Mouse (Mus musculus): ENCODE measurements around the gene Fam219a. TPM values are rescaled to one million over a fixed set of nuclear protein-coding genes. Genes with fewer than 3 reads are reported as not detected.
A peak's percentile ranks its signal among the peaks of the same experiment; 100 is the strongest.

Fam219a gene
- polyA plus RNA-seq, 1 experiment: 1.7 TPM

DNA sequence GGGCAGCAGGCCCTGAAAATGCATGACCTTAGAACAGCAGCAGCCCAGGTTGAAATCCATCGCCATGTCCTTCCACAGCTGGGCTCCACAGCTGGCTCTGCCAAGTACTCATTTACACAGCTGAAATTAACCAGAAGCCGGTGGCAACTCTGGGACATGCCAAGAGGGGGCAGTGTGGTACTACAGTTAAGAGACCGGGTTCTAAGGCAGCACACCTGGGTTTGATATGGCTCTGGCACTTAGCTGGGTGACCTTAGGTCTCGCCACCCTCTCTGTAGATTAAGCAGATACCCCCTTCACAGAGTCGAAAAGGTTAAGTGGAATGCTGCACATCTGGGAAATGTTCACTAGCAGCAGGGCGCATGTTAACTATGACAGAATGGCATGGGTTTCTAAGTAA lies 16.8 kb downstream of the Fam219a start:
- TF ChIP-seq CTCF (IDR thresholded peaks at IDR 0.05; ENCODE audit: control insufficient read depth, insufficient read depth, insufficient read length): peak; percentile 50
- TF ChIP-seq MYOD1 (IDR thresholded peaks at IDR 0.05; ENCODE audit: control insufficient read depth, insufficient read length, low read depth): no peak
- Histone ChIP-seq H3K36me3 (ENCODE audit: control insufficient read depth, insufficient read depth) (no peaks in the 10 kb centered on the region), H3K79me3 (ENCODE audit: low read depth) (no peaks in the 10 kb centered on the region), H3K4me3 (ENCODE audit: insufficient read depth, poor library complexity, severe bottlenecking) (no peak overlapping the region), H3K27me3 (ENCODE audit: control insufficient read depth, insufficient read depth, insufficient read length) (no peaks in the 10 kb centered on the region), H3ac (ENCODE audit: control insufficient read depth, insufficient read length, low read depth) (no peak overlapping the region), H3K79me2 (ENCODE audit: control insufficient read depth, insufficient read depth) (no peaks in the 10 kb centered on the region)

DNA sequence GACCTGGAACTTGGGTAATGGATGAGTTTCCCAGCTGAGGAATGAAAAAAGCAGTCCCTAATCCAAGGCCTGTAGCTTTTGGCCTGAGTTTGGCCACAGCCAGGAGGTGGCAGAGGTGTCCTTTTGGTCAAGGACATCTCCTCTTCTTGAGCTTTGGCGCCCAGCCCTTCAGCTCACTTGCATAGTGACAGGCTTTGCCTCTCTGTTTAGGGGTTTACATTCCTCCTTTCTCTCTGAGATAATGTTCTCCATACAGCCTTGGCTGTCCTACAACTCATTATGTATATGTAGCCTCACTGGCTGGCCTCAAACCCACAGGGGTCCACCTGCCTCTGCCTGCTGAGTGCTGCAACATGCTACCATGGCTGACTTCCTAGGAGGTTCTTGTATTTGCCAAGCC lies 22.3 kb downstream of the Fam219a start:
- TF ChIP-seq USF1 (IDR thresholded peaks at IDR 0.05; ENCODE audit: low read depth) (no peak), MAX (IDR thresholded peaks at IDR 0.05) (no peak), FOSL1 (IDR thresholded peaks at IDR 0.05; ENCODE audit: insufficient read depth, low read length, poor library complexity, severe bottlenecking) (no peak), MYOD1 (IDR thresholded peaks at IDR 0.05; ENCODE audit: control insufficient read depth, insufficient read length, low read depth) (no peak), MYOG (IDR thresholded peaks at IDR 0.05; ENCODE audit: control insufficient read depth, extremely low read depth, insufficient read length) (no peak), CEBPB (IDR thresholded peaks at IDR 0.05; ENCODE audit: low read depth) (no peak), CTCF (IDR thresholded peaks at IDR 0.05; ENCODE audit: control insufficient read depth, insufficient read depth, insufficient read length) (no peak)
- Histone ChIP-seq H3ac (ENCODE audit: control insufficient read depth, insufficient read length, low read depth) (no peak overlapping the region), H3K27me3 (ENCODE audit: control insufficient read depth, insufficient read depth, insufficient read length) (no peaks in the 10 kb centered on the region), H3K4me3 (ENCODE audit: insufficient read depth, poor library complexity, severe bottlenecking) (no peak overlapping the region), H3K79me3 (ENCODE audit: low read depth) (no peaks in the 10 kb centered on the region), H3K79me2 (ENCODE audit: control insufficient read depth, insufficient read depth) (no peaks in the 10 kb centered on the region), H3K36me3 (ENCODE audit: control insufficient read depth, insufficient read depth) (no peaks in the 10 kb centered on the region)

DNA sequence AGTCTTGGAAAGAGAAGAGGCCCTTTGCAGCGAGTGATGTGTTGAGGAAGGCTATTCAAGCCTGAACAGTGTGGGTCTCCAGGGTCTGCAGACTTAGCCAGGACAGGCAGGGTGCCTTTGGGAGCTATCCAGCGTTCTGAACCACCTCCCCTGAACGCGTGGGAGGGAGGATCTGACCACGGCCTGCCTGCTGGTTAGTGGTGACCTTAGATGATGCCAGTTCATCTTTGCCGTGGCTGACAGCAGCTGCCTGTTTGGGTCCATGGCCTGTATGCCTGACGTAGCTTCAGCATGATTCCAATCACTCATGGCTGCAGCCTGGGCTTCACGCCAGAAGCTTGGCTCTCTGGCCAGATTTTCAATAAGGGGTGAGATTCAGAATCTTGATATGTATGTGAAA lies 23.4 kb downstream of the Fam219a start:
- no peak overlapping the region for H3ac ChIP-seq (ENCODE audit: control insufficient read depth, insufficient read length, low read depth)

GRCm38 (mm10) chr4:41542136-41542535 lies 27.2 kb downstream of the Fam219a start:
- H3K4me3 ChIP-seq (ENCODE audit: insufficient read depth, poor library complexity, severe bottlenecking): no peak overlapping the region
- no peaks in the 10 kb centered on the region for H3K79me3 ChIP-seq (ENCODE audit: low read depth)
- no peaks in the 10 kb centered on the region for H3K36me3 ChIP-seq (ENCODE audit: control insufficient read depth, insufficient read depth)
- H3K27me3 ChIP-seq (ENCODE audit: control insufficient read depth, insufficient read depth, insufficient read length): no peaks in the 10 kb centered on the region
- TF ChIP-seq MYOD1 (IDR thresholded peaks at IDR 0.05; ENCODE audit: control insufficient read depth, insufficient read length, low read depth) (no peak), MAX (IDR thresholded peaks at IDR 0.05) (no peak), USF1 (IDR thresholded peaks at IDR 0.05; ENCODE audit: low read depth) (no peak), MYOG (IDR thresholded peaks at IDR 0.05; ENCODE audit: control insufficient read depth, extremely low read depth, insufficient read length) (no peak), CTCF (IDR thresholded peaks at IDR 0.05; ENCODE audit: control insufficient read depth, insufficient read depth, insufficient read length) (no peak), FOSL1 (IDR thresholded peaks at IDR 0.05; ENCODE audit: insufficient read depth, low read length, poor library complexity, severe bottlenecking) (no peak), CEBPB (IDR thresholded peaks at IDR 0.05; ENCODE audit: low read depth) (no peak)
- H3ac ChIP-seq (ENCODE audit: control insufficient read depth, insufficient read length, low read depth): no peak overlapping the region
- H3K79me2 ChIP-seq (ENCODE audit: control insufficient read depth, insufficient read depth): no peaks in the 10 kb centered on the region

More for the DNA sequence above, 23.4 kb downstream of the Fam219a start:
- Histone ChIP-seq H3K27me3 (ENCODE audit: control insufficient read depth, insufficient read depth, insufficient read length) (no peaks in the 10 kb centered on the region), H3K79me2 (ENCODE audit: control insufficient read depth, insufficient read depth) (no peaks in the 10 kb centered on the region), H3K36me3 (ENCODE audit: control insufficient read depth, insufficient read depth) (no peaks in the 10 kb centered on the region), H3K79me3 (ENCODE audit: low read depth) (no peaks in the 10 kb centered on the region), H3K4me3 (ENCODE audit: insufficient read depth, poor library complexity, severe bottlenecking) (no peak overlapping the region)
- TF ChIP-seq CTCF (IDR thresholded peaks at IDR 0.05; ENCODE audit: control insufficient read depth, insufficient read depth, insufficient read length): no peak

- H3K79me3 ChIP-seq (ENCODE audit: low read depth): no peaks in the 10 kb centered on the region
- H3K4me3 ChIP-seq (ENCODE audit: insufficient read depth, poor library complexity, severe bottlenecking): no peak overlapping the region
- H3K79me2 ChIP-seq (ENCODE audit: control insufficient read depth, insufficient read depth): no peaks in the 10 kb centered on the region
- H3K27me3 ChIP-seq (ENCODE audit: control insufficient read depth, insufficient read depth, insufficient read length): peaks cover 8% of the 10 kb centered on the region
- H3ac ChIP-seq (ENCODE audit: control insufficient read depth, insufficient read length, low read depth): no peak overlapping the region
- H3K36me3 ChIP-seq (ENCODE audit: control insufficient read depth, insufficient read depth): no peaks in the 10 kb centered on the region
- TF ChIP-seq CTCF (IDR thresholded peaks at IDR 0.05; ENCODE audit: control insufficient read depth, insufficient read depth, insufficient read length) (no peak), MYOG (IDR thresholded peaks at IDR 0.05; ENCODE audit: control insufficient read depth, extremely low read depth, insufficient read length) (no peak), MYOD1 (IDR thresholded peaks at IDR 0.05; ENCODE audit: control insufficient read depth, insufficient read length, low read depth) (no peak), USF1 (IDR thresholded peaks at IDR 0.05; ENCODE audit: low read depth) (no peak)
Measured at GRCm38 (mm10) chr4:41534866-41535265, 34.5 kb downstream of the Fam219a start.

DNA sequence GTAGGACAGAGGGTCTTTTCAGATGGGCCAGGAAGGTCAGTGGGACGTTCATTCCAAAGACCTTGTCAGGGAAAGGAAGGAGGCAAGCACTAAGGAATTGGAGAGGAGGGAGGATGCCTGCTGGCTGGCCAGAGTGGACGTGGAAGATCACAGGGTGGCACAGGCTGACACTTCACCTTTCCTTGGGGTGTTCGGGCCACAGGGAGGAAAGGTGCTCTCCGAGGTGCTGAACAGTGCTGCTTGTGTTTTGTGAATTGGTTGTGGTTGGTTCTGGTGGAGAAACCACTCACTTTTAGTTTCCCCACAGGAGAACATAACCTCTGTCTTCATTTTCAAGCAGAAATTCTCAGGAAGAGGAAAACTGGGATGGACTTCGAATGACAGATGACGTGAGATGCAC lies 36.9 kb downstream of the Fam219a start:
- H3ac ChIP-seq (ENCODE audit: control insufficient read depth, insufficient read length, low read depth): no peak overlapping the region
- H3K36me3 ChIP-seq (ENCODE audit: control insufficient read depth, insufficient read depth): no peaks in the 10 kb centered on the region
- H3K27me3 ChIP-seq (ENCODE audit: control insufficient read depth, insufficient read depth, insufficient read length): peaks cover 8% of the 10 kb centered on the region
- H3K79me3 ChIP-seq (ENCODE audit: low read depth): no peaks in the 10 kb centered on the region
- TF ChIP-seq MAX (IDR thresholded peaks at IDR 0.05) (no peak), CTCF (IDR thresholded peaks at IDR 0.05; ENCODE audit: control insufficient read depth, insufficient read depth, insufficient read length) (no peak), FOSL1 (IDR thresholded peaks at IDR 0.05; ENCODE audit: insufficient read depth, low read length, poor library complexity, severe bottlenecking) (no peak), MYOG (IDR thresholded peaks at IDR 0.05; ENCODE audit: control insufficient read depth, extremely low read depth, insufficient read length) (no peak), USF1 (IDR thresholded peaks at IDR 0.05; ENCODE audit: low read depth) (no peak), MYOD1 (IDR thresholded peaks at IDR 0.05; ENCODE audit: control insufficient read depth, insufficient read length, low read depth) (no peak), CEBPB (IDR thresholded peaks at IDR 0.05; ENCODE audit: low read depth) (no peak)
- no peaks in the 10 kb centered on the region for H3K79me2 ChIP-seq (ENCODE audit: control insufficient read depth, insufficient read depth)
- H3K4me3 ChIP-seq (ENCODE audit: insufficient read depth, poor library complexity, severe bottlenecking): no peak overlapping the region

Data from C2C12 (cell line).